Comparison of ENCODE assay signal across 24 mouse cellular contexts in the genomic region with DNA sequence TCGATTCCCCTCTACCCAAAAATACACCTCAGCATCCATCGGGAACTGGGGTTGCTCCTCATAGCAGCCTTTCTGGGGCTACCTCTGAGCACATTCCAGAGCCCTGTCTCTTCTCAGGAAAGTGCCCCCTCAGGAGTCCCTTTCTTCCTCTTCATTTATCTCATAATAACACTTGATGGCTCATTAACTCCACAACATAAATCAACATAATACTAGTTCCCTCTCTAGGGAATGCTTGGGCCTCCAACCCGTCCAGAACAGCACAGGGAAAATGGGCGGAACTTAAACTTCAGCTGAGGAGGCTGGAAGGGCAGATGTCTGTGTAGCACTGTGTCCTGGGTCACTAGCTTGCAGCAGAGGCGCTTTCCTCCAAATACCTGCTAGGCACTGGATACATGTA.
DNase-seq lines count a peak whose midpoint lies in the region; ATAC-seq lines count a peak whose summit lies in the region.
"Had no signal": no experiment of that assay in that cellular context is flagged by ENCODE, and none has a peak within 500 bp of the region (broad histone marks: within the 10 kb centered on the region; RNA-seq: fewer than 3 reads in every experiment).

No protein-coding gene starts in this region.

- H3K9ac ChIP-seq in hindbrain, embryonic 14.5 days, result no peak overlapping the region
- H3K9ac ChIP-seq in hindbrain, embryonic 11.5 days (ENCODE audit: low read depth, low read length), result no peak overlapping the region
- no peak overlapping the region for H3K9ac ChIP-seq in hindbrain, embryonic 15.5 days
- no peak overlapping the region for H3K9ac ChIP-seq in neural tube, embryonic 14.5 days (replicated peaks; ENCODE audit: low read depth, low read length)
- H3K9ac ChIP-seq: forebrain, embryonic 15.5 days; limb, embryonic 12.5 days; midbrain, embryonic 13.5 days had no signal

- peaks cover 7% of the 10 kb centered on the region; the same call in 1 of the 2 replicates for H3K4me1 ChIP-seq in hindbrain, embryonic 14.5 days (replicated peaks; ENCODE audit: control insufficient read depth, insufficient read depth, low read length)
- H3K4me1 ChIP-seq in hindbrain, embryonic 11.5 days (replicated peaks; ENCODE audit: control insufficient read depth, insufficient read depth, low read length), result no peaks in the 10 kb centered on the region
- H3K4me1 ChIP-seq in hindbrain, embryonic 15.5 days (replicated peaks), result peaks cover 9% of the 10 kb centered on the region; the same call in 1 of the 2 replicates
- peaks cover 5% of the 10 kb centered on the region; the same call in 1 of the 2 replicates for H3K4me1 ChIP-seq in neural tube, embryonic 14.5 days (ENCODE audit: control insufficient read depth, insufficient read depth, low read length)
- H3K4me1 ChIP-seq: forebrain, embryonic 15.5 days; megakaryocyte, embryonic 14.5 days; midbrain, embryonic 13.5 days had no signal

- H3K4me2 ChIP-seq in hindbrain, embryonic 14.5 days (replicated peaks), result no peak overlapping the region
- no peak overlapping the region for H3K4me2 ChIP-seq in hindbrain, embryonic 11.5 days (replicated peaks; ENCODE audit: low read depth, low read length)
- H3K4me2 ChIP-seq in hindbrain, embryonic 15.5 days, result no peak overlapping the region
- no peak overlapping the region for H3K4me2 ChIP-seq in neural tube, embryonic 14.5 days (ENCODE audit: low read depth, low read length)
- H3K4me2 ChIP-seq: forebrain, embryonic 15.5 days; heart, embryonic 11.5 days; limb, embryonic 12.5 days; midbrain, embryonic 13.5 days had no signal

- ATAC-seq in hindbrain, embryonic 14.5 days (ENCODE audit: low FRiP score), result peak; percentile 59; the same call in 1 of the 2 replicates
- ATAC-seq in hindbrain, embryonic 11.5 days (ENCODE audit: low FRiP score), result no peak
- ATAC-seq in hindbrain, embryonic 15.5 days (ENCODE audit: low FRiP score, low read depth), result 0 out of 2 replicates have a peak, but pooled peaks have one; percentile 28
- ATAC-seq in neural tube, embryonic 14.5 days (ENCODE audit: low read depth), result peak; percentile 68
- ATAC-seq: forebrain, embryonic 15.5 days; midbrain, embryonic 13.5 days had no signal

- no peaks in the 10 kb centered on the region for H3K9me3 ChIP-seq in hindbrain, embryonic 14.5 days (ENCODE audit: control insufficient read depth, low read length)
- H3K9me3 ChIP-seq in hindbrain, embryonic 11.5 days (ENCODE audit: control insufficient read depth, low read length), result no peaks in the 10 kb centered on the region
- H3K9me3 ChIP-seq in hindbrain, embryonic 15.5 days, result no peaks in the 10 kb centered on the region
- H3K9me3 ChIP-seq in neural tube, embryonic 14.5 days (ENCODE audit: control insufficient read depth, low read length), result no peaks in the 10 kb centered on the region
- H3K9me3 ChIP-seq: forebrain, embryonic 15.5 days; limb, embryonic 12.5 days; midbrain, embryonic 13.5 days had no signal

- 28% methylated on average over 5 of the region's 5 CpGs for WGBS in hindbrain, embryonic 14.5 days
- 46% methylated on average over 5 of the region's 5 CpGs for WGBS in hindbrain, embryonic 11.5 days
- WGBS in hindbrain, embryonic 15.5 days, result 49% methylated on average over 5 of the region's 5 CpGs
- 27% methylated on average over 5 of the region's 5 CpGs for WGBS in neural tube, embryonic 14.5 days

- DNase-seq in hindbrain, embryonic 14.5 days (ENCODE audit: low spot score), result no peak
- DNase-seq in hindbrain, embryonic 11.5 days (ENCODE audit: low spot score), result no peak
- peak; percentile 21 for DNase-seq in adipocyte (ENCODE audit: low spot score)
- DNase-seq in cerebellum, adult 11-12 months, result no peak
- DNase-seq: adrenal gland, adult 2 months; adrenal gland, postnatal 36 days; B cell, adult 2 months; cerebellum, adult 2 months; cerebellum, postnatal 14 days; gastrocnemius, adult 2 months; gastrocnemius, postnatal 36 days; heart, adult 18-20 months; heart, postnatal 4 days; kidney, adult 18-20 months; kidney, postnatal 14 days; lung, postnatal 4 days had no signal

- H3K4me3 ChIP-seq in hindbrain, embryonic 14.5 days (replicated peaks; ENCODE audit: low read length), result no peak overlapping the region
- no peak overlapping the region for H3K4me3 ChIP-seq in hindbrain, embryonic 11.5 days (ENCODE audit: low read depth, low read length)
- H3K4me3 ChIP-seq in hindbrain, embryonic 15.5 days, result no peak overlapping the region
- no peak overlapping the region for H3K4me3 ChIP-seq in neural tube, embryonic 14.5 days (ENCODE audit: low read depth, low read length)
- H3K4me3 ChIP-seq: forebrain, embryonic 15.5 days; gastrocnemius, adult 2 months; left cerebral cortex, adult 2 months; limb, embryonic 12.5 days; megakaryocyte, embryonic 14.5 days; midbrain, embryonic 13.5 days had no signal

- H3K27me3 ChIP-seq in hindbrain, embryonic 14.5 days (ENCODE audit: control insufficient read depth, insufficient read depth, low read length), result no peaks in the 10 kb centered on the region
- no peaks in the 10 kb centered on the region for H3K27me3 ChIP-seq in hindbrain, embryonic 11.5 days (ENCODE audit: control insufficient read depth, insufficient read depth, low read length)
- no peaks in the 10 kb centered on the region for H3K27me3 ChIP-seq in hindbrain, embryonic 15.5 days
- no peaks in the 10 kb centered on the region for H3K27me3 ChIP-seq in neural tube, embryonic 14.5 days (ENCODE audit: control insufficient read depth, insufficient read depth, low read length)
- H3K27me3 ChIP-seq: forebrain, embryonic 15.5 days; limb, embryonic 12.5 days; midbrain, embryonic 13.5 days had no signal

- no peak overlapping the region for H3K27ac ChIP-seq in hindbrain, embryonic 14.5 days
- H3K27ac ChIP-seq in hindbrain, embryonic 11.5 days (ENCODE audit: low read depth, low read length), result no peak overlapping the region
- no peak overlapping the region for H3K27ac ChIP-seq in hindbrain, embryonic 15.5 days (replicated peaks)
- no peak overlapping the region for H3K27ac ChIP-seq in neural tube, embryonic 14.5 days (ENCODE audit: low read depth, low read length)
- H3K27ac ChIP-seq: forebrain, embryonic 15.5 days; gastrocnemius, adult 2 months; left cerebral cortex, adult 2 months; limb, embryonic 12.5 days; midbrain, embryonic 13.5 days had no signal

- H3K36me3 ChIP-seq in hindbrain, embryonic 14.5 days (replicated peaks; ENCODE audit: control insufficient read depth, insufficient read depth), result no peaks in the 10 kb centered on the region
- no peaks in the 10 kb centered on the region for H3K36me3 ChIP-seq in hindbrain, embryonic 11.5 days (ENCODE audit: control insufficient read depth, insufficient read depth, low read length)
- no peaks in the 10 kb centered on the region for H3K36me3 ChIP-seq in hindbrain, embryonic 15.5 days
- H3K36me3 ChIP-seq in neural tube, embryonic 14.5 days (ENCODE audit: control insufficient read depth, insufficient read depth, low read length), result no peaks in the 10 kb centered on the region
- H3K36me3 ChIP-seq: forebrain, embryonic 15.5 days; limb, embryonic 12.5 days; midbrain, embryonic 13.5 days had no signal
